Mouse (Mus musculus) retina, embryonic 14.5 days (tissue): Measurements from ENCODE around the gene Slc44a3.

Experiments
- DNase-seq: peaks from one replicate; pipeline ENCODE4 v3.0.0-alpha.2; 2015; ENCODE audit warnings: low spot score

The Slc44a3 gene

DNA sequence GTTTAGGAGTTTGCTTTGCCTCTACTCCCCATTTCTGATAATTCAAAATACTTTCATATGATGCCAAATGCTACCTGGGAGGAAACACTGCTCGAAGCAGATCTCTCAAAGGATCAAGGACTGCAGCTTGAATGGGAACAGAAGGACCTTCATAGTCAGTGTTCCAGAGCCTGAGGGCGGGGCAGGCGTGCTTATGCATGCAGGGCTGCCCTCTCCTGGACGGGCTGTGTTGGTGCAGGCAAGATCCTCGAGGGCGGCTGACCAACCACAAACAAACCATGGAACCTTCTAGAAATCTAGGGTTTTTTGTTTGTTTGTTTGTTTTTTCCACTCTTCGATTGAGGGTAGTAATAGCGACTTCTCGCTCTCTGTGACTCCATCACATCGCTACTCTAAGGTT, 32.0 kb downstream of the Slc44a3 start:
- DNase-seq: peak; percentile 83

DNA sequence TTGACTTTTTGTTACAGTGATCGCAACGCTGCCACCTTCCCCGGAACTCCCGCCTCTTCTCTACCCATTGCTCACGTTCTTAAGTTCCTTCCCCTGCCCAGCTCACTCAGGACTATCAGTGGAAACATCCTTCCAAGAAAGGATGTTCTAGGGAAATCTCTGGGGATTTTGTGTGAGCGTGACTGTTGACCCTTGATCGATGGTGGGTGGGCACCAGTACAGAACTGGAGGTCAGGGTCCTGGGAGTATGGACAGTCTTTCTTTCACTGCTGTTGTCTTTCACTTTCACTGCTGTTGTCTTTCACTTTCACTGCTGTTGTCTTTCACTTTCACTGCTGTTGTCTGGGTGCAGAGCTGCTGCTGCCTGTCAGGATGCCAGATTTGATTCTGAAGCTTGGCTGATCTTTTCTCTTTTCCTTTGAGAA, 38.2 kb downstream of the Slc44a3 start:
- no peak for DNase-seq

DNA sequence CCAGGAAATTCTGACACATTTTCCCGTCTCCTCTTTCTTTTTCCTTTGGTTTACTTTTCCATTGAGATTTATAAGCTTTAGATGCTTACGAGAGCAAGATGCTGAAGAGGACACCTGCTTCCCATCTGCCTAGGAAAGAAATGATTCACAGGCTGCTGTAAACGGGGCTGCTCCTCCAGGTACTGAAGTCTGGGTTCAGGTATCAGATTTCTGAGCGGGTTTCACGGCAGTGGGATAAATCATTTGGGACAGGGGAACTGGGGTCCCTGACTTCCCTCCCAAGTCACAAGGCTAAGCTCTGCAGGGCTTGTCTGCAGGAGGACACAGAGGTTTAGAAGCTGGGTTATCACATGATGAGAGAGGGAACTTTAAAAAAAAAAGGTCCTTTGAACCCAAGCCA, 40.2 kb downstream of the Slc44a3 start:
- no peak for DNase-seq

DNA sequence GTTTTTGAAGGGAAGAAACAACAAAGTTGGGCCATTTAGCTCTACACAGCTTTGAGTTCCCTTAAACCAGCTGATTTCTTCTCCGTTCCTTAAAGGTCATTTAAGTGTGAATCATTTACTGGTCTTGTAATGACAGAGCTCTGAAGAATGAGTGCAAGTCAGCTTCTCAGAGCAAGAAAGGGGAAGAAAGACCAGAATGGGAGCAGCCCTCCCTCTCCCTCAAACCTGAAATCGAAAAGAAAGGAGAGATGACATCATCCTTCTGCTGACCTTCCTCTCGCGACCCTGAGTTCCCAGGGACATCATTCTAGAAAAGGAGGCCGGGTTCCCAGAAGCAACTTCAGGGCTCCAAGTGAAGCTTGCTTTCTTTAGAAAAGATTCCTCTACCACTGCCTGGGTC, 41.3 kb downstream of the Slc44a3 start:
- DNase-seq: no peak

DNA sequence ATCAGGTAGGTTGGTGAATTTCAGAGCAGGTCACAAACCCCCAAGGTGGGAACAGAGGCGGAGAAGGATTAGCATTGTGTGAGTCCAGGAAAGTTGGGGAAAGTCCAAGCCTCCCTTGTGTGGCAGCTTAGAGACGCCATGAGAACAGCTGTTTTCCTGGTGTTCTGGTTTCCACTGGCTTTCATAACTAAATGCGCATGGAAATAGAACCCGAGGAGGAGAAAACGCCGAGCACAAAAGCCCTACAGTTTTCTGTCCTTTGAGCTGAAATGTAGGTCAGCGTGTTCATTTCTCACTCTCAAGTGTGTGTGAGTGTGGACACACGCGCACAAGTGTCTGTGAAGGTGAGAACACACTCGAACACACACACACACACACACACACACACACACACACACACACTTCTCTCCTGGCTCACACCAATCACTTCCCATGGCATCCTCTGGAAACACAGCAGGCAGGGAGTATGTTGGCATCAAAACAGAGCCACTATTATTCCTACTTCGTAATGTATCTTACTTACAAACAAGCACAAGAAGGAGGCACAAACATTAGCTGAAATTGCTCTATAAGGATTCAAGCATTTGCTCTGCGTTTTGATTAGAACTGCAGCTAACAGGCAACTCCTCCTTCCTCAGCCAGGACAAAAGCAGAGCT, 42.6 kb downstream of the Slc44a3 start:
- no peak for DNase-seq

DNA sequence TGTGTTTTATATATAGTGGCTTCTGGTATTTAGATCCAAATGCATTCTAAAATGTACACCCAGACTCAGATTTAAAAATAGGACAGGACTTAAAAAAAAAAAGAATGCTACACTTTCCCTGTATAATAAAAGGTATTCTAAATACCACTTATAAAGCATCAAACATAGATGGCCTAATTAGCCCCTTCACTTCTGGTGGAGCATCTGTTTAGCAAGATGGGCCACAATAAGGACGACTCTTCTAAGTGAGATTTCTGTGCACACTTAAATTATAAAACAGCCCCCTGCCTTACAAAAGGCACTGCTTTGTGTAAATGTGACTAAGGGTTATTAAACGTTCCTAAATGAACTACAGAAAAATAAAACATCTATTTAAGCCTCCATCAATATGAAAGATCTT, 47.0 kb downstream of the Slc44a3 start:
- DNase-seq: no peak

DNA sequence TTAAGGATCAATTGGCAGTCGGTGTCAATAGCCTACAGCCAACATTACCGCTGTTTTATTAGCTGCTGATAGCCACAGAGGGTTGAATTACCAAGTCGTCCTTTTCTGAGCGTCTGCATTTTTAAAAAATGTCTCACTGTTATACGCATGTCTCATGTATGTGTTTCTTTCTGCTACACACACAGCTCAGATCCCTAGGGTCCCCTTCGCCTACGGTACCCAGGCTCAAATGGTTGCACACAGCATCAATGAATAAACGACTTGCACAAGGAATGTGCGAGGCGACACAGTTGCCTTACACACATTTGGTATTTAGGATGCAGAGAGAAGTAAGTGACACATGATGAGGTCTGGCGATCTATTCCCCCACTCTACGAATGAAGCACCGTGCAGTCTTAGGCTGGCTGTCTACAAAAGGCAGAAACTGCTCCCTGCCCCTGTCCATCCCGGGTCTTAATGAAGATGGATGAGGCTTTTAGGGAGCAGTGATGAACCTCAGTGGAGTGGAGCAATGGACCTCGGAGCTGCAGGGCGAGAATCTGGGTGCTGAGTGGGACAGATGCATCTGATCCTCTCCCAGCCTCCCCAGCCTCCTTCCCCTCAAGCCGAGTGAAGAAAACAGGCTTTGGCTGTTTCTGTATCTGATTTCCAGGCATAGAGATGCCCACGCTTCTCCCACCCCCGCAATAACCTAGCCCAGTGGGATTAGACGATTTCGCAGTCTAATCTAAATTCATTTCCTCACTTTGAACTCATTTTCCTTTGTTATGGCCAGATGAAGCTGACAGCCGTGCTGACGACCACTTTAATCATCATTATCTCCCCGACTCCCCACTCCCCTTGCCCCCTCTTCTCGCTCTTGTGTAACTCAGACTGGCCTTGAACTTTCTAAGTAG, 48.7 kb downstream of the Slc44a3 start:
- DNase-seq: no peak

DNA sequence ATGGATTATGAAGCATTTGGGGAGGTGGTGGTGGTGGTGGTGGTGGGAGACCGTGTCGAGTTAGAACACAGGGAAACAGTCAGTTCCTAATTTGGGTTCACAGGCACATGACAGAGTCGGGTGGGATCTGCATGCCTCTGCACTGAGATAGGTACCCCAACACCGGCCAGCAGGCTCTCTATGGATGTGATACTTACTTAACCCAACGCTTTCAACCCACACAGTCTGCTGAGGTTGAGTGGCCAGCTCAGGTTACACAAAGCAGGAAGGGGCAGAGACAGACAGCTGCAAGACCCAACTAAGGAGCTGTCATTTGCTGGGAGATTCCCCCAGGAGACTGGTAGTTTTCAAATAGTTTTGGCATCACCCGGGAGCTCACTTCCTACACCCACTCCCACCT, 50.6 kb downstream of the Slc44a3 start:
- DNase-seq: no peak

DNA sequence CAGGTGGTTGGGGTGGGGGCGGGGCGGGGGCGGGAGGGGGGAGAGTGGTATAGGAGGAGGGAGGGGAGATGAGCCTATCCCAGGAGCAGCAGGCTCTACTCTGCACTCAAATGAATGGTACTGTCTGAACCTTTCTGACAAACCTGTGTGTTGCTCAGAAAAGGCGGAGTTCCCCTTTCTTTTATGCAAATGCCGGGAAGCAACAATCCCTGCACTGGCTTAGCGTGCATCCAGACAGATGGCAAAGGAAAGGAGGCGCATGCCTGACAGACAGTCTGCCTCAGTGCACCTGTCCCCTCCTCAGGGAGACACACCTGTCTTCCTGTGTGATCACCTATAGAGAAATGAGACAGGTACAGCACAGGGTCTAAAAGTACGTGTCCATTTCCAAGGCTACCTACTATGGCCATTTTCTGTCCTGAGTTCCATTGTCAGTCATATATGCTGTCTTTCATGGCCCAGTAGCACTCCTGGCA, 51.2 kb downstream of the Slc44a3 start:
- DNase-seq: no peak

DNA sequence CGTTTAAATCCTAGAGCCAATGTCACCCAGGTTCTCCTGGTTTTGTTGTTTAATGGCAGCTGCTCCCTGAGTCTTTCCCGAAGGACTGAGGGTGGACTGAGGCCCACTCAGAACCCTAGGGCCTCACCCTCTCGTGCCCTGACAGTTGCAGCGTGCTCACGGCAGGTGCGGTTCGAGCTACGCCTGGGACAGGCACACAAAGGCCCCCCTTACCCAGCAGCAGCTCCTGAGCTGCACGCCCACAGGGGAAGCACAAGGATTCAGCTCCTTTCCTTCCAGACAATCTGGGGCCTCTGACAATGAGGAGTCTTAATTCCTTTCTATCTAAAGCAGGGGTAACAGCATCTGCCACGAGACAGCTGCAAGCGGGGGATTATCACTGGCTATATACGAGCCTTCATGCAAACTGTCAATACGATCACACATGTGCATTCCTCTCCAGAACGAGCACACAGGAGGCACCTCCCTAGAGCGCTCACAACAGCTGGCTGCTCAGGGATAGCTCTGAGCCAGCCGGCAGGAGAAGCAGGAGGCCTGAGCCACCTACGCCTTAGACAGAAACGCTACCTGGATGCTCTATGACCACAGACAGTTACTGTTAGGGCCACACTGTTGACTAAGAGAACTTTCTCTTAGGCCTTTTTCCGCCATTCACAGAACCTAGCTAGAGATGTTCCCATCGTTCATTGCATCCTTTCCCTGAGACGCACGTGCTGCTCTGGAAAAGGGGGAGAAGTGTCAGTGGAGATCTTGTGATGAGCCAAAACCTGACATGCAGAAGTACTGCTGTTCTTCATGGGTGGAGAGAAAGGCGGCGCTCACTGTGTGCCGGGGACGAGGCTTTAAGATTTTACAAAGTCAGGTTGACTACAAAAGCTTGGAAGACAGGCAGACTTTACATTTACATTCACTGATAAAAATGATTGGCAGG, 51.9 kb downstream of the Slc44a3 start:
- peak; percentile 54 for DNase-seq

DNA sequence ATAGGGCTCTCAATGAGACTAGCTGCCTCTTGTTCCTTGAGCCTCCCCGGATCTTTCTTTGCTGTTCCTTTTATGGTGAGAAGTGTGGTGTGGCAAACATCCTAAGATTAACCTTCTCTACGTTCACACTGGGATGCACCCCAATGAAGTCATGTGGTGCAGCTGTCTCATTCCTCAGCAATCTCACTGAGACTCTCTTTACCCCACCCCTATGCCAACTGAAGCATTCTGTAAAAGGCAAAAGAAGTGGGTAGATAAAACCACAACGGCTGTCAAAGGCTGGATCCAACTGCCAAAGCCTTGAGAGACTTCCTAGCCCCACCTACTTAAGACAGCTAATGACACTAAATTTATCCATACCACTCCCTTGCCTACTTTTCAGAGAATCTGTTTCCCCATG, 57.5 kb downstream of the Slc44a3 start:
- no peak for DNase-seq

DNA sequence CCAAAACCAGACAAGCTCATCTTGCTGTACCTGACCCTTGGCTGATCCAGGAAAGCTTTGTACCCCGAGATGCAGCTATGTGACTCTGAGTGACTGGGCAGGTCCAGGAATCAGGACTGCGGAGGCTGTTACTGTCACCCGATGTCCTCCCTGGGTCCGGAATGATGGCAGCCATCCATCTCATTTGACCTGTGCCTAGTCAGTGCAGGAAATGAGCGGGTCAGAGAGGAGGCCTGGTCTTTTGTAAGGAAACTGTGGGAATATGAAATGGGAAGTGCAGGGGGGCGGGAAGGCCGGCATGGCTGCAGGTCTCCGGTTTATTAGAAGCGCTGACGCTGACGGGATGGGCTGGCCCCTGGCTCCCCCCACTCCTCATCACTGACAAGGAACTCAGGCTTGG, 60.5 kb downstream of the Slc44a3 start:
- DNase-seq: no peak

DNA sequence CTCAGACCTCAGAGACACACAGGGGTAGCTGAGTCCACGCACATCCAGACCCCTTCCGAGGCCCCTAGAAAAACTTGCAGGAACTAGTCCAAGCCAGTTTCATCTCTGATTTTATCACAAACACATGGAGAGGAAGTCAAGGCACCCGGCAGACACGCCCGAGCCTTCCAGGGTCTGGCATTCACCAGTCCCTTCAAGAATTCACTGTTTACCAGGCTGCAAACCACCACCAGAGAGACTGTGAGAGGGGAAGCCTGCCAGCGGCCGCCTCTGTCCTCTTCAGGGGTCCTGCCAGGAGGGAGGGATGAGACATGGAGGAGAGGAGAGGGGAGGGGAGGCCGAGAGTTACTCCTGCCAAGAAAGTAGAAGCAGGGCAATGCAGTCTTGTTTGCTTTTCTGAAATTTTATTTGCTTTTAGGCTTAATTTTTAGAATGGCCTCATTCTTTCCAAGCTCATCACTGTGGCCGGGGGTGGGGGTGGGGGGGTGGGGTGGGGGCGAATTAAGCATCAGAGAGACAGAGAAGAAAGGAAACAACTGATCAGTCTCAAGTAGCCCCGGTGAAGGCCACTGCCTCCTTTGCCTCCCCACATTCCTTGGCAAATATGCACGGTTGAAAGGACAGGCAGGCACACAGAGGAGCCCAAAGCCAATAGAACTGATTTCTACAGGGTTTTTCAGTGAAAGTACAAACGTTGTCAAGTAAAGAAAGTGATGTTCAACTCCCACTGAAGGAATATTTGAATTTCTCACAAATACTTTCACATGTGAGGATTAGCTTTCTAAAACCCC, 62.8 kb downstream of the Slc44a3 start:
- peak; percentile 55 for DNase-seq

DNA sequence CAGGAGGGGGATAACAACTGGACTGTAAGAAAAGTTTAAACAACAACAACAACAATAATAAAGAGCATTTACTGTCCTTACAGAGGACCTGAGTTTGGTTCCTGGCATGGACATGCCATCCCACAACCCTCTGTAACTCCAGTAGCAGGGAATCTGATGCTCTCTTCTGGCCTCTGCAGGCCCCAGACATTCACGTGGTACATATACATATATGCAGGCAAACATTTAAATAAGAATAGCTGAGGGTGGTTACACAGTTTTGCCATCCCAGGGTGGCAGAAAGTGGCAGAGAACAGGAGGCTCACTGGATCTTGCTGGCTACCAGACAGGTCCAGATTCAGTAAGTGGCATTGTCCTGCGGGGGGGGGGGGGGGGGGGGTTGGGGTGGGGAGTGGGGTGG, 64.1 kb downstream of the Slc44a3 start:
- DNase-seq: no peak

DNA sequence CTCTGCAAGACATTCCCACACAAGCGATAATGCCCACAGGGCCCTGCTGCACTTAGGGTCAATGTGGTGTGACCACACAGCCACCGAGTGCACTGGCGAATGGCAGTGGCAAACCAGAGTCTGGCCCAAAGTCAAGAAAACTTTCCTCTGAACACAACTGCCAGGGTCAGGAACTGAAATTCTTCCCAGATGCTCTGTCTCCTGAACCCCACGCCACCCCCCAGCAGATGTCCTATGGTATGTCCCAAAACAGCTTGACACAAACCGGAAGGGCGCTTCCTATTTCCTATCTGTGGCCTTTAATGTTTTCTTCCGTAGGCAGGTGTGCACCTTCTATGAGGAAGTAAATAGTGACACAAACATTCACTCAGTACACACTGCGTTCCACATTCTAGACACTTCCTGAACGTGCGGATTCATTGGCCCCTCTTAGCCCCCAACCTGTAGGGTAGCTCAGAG, 65.1 kb downstream of the Slc44a3 start:
- no peak for DNase-seq

DNA sequence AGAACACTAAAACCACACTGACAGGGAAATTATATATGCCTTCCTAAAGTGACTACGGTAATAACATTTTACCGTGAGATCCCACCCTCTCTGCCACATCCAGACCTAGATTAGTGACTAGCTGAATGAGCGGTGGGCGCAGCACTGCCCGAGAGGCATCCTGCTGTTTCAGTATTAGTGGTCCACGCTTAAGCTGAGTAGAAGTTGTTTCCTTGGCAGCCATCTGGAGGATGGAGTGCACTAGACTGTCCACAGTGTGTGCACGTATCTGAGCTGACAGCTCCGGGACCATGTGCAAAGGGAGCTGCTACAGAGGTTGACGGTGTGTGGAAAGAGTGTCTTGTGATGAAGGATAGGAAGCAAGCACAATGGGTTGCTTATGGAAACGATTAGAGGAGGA, 66.4 kb downstream of the Slc44a3 start:
- DNase-seq: peak; percentile 41

DNA sequence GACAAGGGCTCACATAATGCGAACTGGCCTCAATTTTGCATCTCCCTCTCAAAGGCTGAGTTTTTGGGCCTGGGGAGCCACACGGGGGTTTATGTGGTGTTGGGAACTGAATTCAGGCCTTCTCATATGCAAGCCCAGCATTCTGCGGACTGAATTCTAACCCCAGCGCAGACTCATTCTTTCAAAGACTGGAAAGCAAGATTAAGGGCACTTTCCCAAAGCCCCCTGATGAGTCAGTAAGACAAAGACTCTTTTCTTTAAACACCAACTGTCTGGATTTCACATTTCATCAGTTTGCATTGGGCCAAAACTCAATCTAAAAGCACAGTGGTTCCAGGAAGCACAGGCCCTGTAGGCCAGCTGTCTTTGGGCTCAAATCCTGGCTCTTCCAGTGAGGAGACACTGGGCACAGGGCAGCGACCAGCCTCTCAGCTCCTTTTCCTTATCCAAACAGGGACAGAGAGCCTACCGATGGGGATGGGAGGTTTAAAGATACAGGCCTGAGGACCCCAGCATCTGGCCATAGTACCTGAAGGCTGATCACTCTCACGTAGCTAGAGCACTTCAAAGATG, 67.4 kb downstream of the Slc44a3 start:
- DNase-seq: no peak

DNA sequence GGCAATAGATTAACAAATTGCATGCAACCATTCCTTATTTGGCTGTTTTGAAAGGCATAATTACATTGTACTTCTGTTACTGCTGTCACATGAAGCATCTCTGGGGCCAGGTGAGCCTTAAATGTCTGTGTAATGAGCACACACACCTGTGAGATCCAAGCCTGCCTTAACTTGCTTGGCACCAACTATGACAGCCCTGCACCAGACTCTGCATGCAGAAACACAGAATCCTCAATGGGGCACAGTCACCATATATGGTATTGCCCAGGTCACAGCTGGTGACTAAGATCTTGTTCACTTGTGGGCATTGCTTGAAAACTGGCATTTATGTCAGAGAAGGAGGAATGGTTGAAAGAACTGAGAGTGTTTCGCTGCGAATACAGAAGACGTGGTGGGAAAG, 69.4 kb downstream of the Slc44a3 start:
- no peak for DNase-seq

DNA sequence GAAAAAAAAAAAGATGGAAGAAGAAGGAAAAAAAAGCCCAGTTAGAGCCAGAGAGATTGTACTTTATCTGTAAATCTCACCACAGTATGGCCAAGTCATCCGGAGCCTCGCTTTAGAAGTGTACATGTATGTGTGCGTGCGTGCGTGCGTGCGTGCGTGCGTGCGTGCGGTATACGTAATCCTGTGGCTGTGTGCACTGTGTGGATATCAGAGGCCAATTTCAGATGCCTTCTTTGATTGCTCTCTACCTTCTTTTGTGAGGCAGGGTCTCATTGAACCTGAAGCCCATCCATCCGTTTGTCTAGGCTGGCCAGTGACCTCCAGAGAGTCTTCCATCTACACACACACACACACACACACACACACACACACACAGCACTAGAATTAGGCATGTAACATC, 70.7 kb downstream of the Slc44a3 start:
- no peak for DNase-seq

DNA sequence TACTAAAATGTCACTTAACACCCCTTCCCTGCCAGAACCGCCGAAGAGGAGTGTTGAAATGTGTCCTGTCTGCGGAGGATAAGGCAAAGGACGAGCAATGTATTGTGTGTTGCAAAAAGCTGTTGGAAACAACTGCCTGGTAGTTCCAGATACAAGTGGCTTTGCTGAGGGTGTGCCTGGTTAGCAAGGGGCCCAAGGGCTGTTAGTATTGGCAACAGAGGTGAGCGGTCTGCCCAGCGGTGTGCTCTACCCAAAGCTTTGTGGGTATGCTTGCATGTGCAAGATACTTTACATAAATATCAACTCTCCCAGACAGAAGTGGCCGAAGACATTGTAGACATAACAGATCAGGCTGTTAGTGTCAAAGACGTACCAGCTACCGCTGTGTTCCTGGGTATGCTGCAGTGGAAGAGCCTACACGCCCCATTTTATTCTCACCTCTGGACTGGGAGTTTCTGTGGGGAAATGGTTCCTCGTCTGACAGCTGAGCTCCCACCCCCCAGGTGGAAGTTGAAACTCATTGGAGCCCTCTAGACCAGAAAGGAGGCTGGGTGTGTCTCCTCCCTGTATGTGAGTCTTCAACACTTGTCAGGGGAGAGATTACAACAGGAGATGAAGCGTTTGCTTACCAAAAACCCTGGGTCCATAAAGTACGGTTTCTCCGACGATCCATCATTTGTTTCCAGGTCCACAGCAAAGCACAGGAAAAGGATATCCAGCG, 71.6 kb downstream of the Slc44a3 start:
- DNase-seq: no peak
